Mouse (Mus musculus) CD8-positive naive resting alpha-beta T cell, adult 2 months (primary cell): Measurements from ENCODE around the gene Gm20765.
"Not testable (repeated sequence)": the region's sequence is repeated elsewhere in the genome, so short reads cannot be mapped to it uniquely, and the experiment has no call there.

ENCODE experiments used
- DNase-seq, 2 experiments: peaks; one replicate each; pipeline ENCODE4 v3.0.0; 2022; ENCODE audit warnings: low read depth in 2 of 2, low spot score in 2 of 2

The Gm20765 gene

DNA sequence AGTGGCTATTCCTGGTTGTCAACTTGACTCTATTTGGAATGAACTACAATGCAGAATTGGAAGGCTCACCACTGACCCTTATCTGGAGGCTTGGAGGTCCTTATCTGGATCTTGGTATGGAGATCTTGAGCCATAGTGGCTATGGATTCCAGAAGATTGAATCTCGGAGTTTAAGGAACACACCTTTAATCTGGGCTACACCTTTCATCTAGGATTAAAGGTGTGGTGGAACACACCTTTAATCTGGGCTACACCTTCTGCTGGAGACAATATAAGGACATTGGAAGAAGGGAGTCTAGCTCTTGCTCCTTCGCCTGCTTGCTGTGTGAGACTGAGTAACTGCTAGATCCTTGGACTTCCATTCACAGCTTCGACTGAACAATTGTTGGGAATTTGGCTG is at the start of gene Gm20765:
Gm20765 (plus strand) TSS at position 301 of the 400 bp plus-strand sequence.
- not testable (repeated sequence) for DNase-seq

GRCm38 (mm10) chr10:104142687-104143086 is 42.6 kb upstream of the Gm20765 start, which contains the start of gene Gm21293:
Gene Gm21293 (plus strand): TSS chr10:104142987.
- not testable (repeated sequence) for DNase-seq

DNA sequence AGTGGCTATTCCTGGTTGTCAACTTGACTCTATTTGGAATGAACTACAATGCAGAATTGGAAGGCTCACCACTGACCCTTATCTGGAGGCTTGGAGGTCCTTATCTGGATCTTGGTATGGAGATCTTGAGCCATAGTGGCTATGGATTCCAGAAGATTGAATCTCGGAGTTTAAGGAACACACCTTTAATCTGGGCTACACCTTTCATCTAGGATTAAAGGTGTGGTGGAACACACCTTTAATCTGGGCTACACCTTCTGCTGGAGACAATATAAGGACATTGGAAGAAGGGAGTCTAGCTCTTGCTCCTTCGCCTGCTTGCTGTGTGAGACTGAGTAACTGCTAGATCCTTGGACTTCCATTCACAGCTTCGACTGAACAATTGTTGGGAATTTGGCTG is 34.1 kb upstream of the Gm20765 start, which contains the start of gene Gm6763:
Gm6763 (plus strand) TSS at position 301 of the 400 bp plus-strand sequence.
- not testable (repeated sequence) for DNase-seq

GRCm38 (mm10) chr10:104159706-104160105 is 25.6 kb upstream of the Gm20765 start, which contains the start of gene Gm8764:
Gene Gm8764 (plus strand): TSS chr10:104160006.
- DNase-seq = not testable (repeated sequence)

DNA sequence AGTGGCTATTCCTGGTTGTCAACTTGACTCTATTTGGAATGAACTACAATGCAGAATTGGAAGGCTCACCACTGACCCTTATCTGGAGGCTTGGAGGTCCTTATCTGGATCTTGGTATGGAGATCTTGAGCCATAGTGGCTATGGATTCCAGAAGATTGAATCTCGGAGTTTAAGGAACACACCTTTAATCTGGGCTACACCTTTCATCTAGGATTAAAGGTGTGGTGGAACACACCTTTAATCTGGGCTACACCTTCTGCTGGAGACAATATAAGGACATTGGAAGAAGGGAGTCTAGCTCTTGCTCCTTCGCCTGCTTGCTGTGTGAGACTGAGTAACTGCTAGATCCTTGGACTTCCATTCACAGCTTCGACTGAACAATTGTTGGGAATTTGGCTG is 17.1 kb upstream of the Gm20765 start, which contains the start of gene Gm21304:
Gm21304 (plus strand) TSS at position 301 of the 400 bp plus-strand sequence.
- not testable (repeated sequence) for DNase-seq

DNA sequence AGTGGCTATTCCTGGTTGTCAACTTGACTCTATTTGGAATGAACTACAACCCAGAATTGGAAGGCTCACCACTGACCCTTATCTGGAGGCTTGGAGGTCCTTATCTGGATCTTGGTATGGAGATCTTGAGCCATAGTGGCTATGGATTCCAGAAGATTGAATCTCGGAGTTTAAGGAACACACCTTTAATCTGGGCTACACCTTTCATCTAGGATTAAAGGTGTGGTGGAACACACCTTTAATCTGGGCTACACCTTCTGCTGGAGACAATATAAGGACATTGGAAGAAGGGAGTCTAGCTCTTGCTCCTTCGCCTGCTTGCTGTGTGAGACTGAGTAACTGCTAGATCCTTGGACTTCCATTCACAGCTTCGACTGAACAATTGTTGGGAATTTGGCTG is 8.6 kb upstream of the Gm20765 start, which contains the start of gene Gm21312:
Gm21312 (plus strand) TSS at position 301 of the 400 bp plus-strand sequence.
- not testable (repeated sequence) for DNase-seq

DNA sequence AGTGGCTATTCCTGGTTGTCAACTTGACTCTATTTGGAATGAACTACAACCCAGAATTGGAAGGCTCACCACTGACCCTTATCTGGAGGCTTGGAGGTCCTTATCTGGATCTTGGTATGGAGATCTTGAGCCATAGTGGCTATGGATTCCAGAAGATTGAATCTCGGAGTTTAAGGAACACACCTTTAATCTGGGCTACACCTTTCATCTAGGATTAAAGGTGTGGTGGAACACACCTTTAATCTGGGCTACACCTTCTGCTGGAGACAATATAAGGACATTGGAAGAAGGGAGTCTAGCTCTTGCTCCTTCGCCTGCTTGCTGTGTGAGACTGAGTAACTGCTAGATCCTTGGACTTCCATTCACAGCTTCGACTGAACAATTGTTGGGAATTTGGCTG is 8.4 kb downstream of the Gm20765 start, which contains the start of gene Gm4340:
Gm4340 (plus strand) TSS at position 301 of the 400 bp plus-strand sequence.
- not testable (repeated sequence) for DNase-seq

- no peak for DNase-seq
These were observed 24.3 kb downstream of the Gm20765 start for GRCm38 (mm10) chr10:104209655-104210054.

DNA sequence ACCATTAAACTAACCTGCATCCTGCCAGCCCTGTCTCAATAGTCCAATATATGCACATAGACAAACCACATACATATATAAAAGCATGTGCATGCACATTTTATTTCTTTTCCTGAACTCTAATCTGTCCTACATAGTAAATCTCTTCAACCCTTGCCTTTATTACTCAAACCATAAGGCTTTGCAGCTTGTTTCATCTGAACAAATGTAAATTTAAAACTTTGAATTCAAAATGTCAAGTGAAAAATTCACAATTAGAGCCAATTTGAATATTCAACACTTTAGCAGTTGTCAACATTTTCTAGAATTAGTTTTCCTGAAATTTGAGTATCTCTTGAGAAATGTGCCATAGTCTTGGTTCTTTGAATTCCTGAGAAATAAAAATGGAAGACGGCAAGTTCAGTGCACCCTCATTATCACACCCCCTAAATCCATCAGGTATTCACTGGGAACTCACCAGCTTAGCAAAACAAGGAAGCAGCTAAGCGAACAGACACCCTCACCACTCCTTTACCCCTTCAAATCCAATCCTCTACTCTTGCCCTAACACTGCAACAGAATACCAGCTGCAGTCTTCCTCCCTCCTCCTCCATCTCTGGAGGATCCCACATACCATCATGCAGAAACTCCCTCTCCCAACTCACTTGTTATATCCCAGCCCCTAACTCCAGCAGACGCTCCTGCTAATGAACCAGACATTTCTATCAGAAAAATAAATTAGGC is 25.1 kb downstream of the Gm20765 start:
- no peak for DNase-seq

- DNase-seq = no peak
These were observed 29.2 kb downstream of the Gm20765 start for GRCm38 (mm10) chr10:104214527-104214926.

GRCm38 (mm10) chr10:104220303-104221021 is 35.1 kb downstream of the Gm20765 start:
- DNase-seq = no peak
